Mouse (Mus musculus) midbrain, embryonic 13.5 days (tissue): ENCODE data around the gene Esrra. TPM values are rescaled to one million over a fixed set of nuclear protein-coding genes. Genes with fewer than 3 reads are reported as not detected.
A peak's percentile ranks its signal among the peaks of the same experiment; 100 is the strongest.

ENCODE experiments used
- ATAC-seq: fragments of 200-750 bp; cut with Nextera tagmentation; 2 replicates; pipeline ENCODE4 v1.8.0; 2017; ENCODE audit warnings: mild to moderate bottlenecking, moderate TSS enrichment, moderate library complexity
- H3K27ac ChIP-seq: fragments of 300-500 bp; sonication (generic); 2 replicates; pipeline ENCODE4 v1.5.1; 2015; ENCODE audit warnings: inconsistent platforms, mild to moderate bottlenecking, moderate library complexity
- H3K27me3 ChIP-seq: fragments of 300-500 bp; sonication (generic); 2 replicates; pipeline ENCODE4 v1.6.1; 2015; ENCODE audit warnings: mild to moderate bottlenecking, inconsistent platforms
- H3K36me3 ChIP-seq: fragments of 300-500 bp; sonication (generic); 2 replicates; pipeline ENCODE4 v1.6.1; 2015; ENCODE audit warnings: mild to moderate bottlenecking, inconsistent platforms
- H3K4me1 ChIP-seq: fragments of 300-500 bp; sonication (generic); replicated peaks from 2 replicates; pipeline ENCODE4 v1.6.1; 2015; ENCODE audit warnings: inconsistent platforms
- H3K4me2 ChIP-seq: fragments of 300-500 bp; sonication (generic); replicated peaks from 2 replicates; pipeline ENCODE4 v1.6.1; 2015; ENCODE audit warnings: moderate library complexity, mild to moderate bottlenecking, inconsistent platforms
- H3K4me3 ChIP-seq: fragments of 300-500 bp; sonication (generic); replicated peaks from 2 replicates; pipeline ENCODE4 v1.5.1; 2015; ENCODE audit warnings: mild to moderate bottlenecking, inconsistent platforms
- H3K9ac ChIP-seq: fragments of 300-500 bp; sonication (generic); replicated peaks from 2 replicates; pipeline ENCODE4 v1.6.1; 2015; ENCODE audit warnings: mild to moderate bottlenecking, inconsistent platforms
- H3K9me3 ChIP-seq: fragments of 300-500 bp; sonication (generic); 2 replicates; pipeline ENCODE4 v1.6.1; 2016; ENCODE audit warnings: mild to moderate bottlenecking, inconsistent platforms
- WGBS: fragments of 180-500 bp; shearing (Covaris S2); methylation state at CpG from one replicate; pipeline ENCODE4 v1.1.7; 2015; 5-methylcytosine and 5-hydroxymethylcytosine counted together
- polyA plus RNA-seq: library from polyadenylated mRNA; unstranded; fragments of >200 nt; fragmentation: Nextera tagmentation; extraction: Ambion mirVana; gene quantifications from 2 replicates; pipeline ENCODE4 v1.2.1, GENCODE M21; 2015

The Esrra gene
- polyA plus RNA-seq, 1 experiment from 2014 or later: 18.3 TPM

DNA sequence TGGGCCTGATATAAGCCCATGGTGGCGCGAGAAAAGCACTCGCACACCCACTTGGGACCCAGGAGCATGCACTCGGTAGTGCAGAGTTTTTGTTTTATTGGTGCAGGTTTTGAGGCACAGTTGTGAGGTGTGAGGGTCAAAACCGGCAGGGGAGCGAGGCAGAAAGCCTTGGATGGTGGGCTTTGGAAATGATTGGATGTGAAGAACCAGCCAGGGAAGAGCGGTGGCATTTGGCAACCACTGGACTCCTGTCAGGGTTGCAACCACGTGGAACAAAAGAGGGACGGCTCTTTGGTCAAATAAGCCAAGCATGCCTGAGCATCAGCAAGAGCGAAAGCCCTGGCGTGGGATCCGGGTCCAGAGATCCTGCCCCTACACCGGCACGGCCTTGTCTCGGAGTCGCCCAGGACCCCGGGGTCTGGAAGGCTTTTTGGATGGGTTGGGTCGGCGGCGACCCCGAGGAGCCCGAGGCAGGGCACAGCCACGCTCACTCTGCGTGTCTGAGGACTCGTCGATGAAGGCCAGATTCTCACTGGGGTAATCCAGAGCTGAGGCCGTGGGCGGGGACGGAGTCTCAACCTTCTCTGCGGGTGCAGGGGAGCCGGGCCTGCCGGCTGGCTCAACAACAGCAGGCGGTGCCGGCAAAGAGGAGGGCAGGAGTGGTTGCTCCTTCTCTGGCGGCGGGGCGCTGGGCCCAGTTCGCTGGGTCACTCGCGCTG lies 4.2 kb upstream of the Esrra start:
- Histone ChIP-seq H3K4me3 (peak overlapping the region; percentile 8; the same call in 1 of the 2 replicates), H3K4me2 (no peak overlapping the region), H3K4me1 (peaks cover 32% of the 10 kb centered on the region), H3K36me3 (no peaks in the 10 kb centered on the region), H3K27ac (no peak overlapping the region), H3K27me3 (peaks cover 80% of the 10 kb centered on the region), H3K9ac (no peak overlapping the region), H3K9me3 (no peaks in the 10 kb centered on the region)
- WGBS: 5% methylated on average over 39 of the region's 40 CpGs
- no peak for ATAC-seq

GRCm38 (mm10) chr19:6925307-6925573 lies 3.6 kb upstream of the Esrra start, which contains the start of gene Catsperz:
Catsperz (minus strand) TSS chr19:6925380.
- Histone ChIP-seq H3K4me1 (peaks cover 37% of the 10 kb centered on the region), H3K9ac (no peak within 1 kb of the TSS), H3K9me3 (no peaks in the 10 kb centered on the region), H3K36me3 (no peaks in the 10 kb centered on the region), H3K27ac (no peak within 1 kb of the TSS), H3K27me3 (peaks cover 75% of the 10 kb centered on the region), H3K4me2 (peak within 1 kb of the TSS; percentile 9; the same call in 1 of the 2 replicates), H3K4me3 (peak within 1 kb of the TSS; percentile 8; the same call in 1 of the 2 replicates)
- ATAC-seq: no peak
- WGBS: 2% methylated on average over 9 of the region's 9 CpGs

DNA sequence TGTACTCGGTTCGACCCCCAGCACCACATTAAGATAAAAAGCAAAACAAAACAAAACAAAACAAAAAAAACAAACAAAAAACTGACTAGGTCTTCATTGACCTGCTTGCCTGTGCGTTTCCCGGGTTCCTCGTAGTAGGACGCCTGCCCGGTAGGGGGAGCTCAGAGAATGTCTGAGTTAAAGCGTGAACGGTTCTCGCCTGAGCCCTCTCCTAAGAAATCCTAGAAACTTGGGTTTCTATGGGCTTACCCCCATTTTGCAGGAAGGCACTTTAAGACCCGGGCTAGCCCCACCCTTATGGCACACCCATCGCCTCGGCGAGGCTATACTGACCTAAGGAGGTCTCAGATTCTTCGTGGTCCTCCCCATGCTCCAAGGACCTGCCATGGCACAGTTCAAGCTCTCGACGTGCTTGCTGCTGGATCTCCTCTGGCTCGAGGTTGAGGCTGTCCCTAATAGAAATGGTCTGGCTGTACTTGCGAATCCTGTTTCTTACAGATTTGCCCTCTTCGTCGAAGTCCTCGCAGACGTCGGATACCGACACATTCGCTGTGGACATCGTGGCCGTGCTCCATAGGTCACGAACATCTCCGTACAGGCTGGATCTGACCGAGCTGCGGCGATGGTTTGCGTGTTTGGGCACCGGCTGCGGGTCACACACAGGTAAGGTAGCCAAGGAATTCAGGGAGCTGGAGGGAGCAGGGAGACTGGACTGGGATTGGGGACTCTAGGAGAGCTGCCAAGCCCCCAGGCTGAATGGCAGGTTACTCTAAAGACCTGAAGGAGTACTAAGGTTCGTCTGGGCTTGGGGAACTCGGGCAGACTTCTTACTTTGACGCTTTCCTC lies 3.1 kb upstream of the Esrra start:
- no peak for ATAC-seq
- no peak overlapping the region for H3K4me3 ChIP-seq
- WGBS: 4% methylated on average over 39 of the region's 39 CpGs
- no peak overlapping the region for H3K27ac ChIP-seq
- H3K9ac ChIP-seq: no peak overlapping the region
- H3K4me2 ChIP-seq: peak overlapping the region; percentile 9; the same call in 1 of the 2 replicates
- no peaks in the 10 kb centered on the region for H3K9me3 ChIP-seq
- H3K36me3 ChIP-seq: no peaks in the 10 kb centered on the region
- peaks cover 71% of the 10 kb centered on the region for H3K27me3 ChIP-seq
- H3K4me1 ChIP-seq: peaks cover 43% of the 10 kb centered on the region

- no peaks in the 10 kb centered on the region; the same call in 1 of the 2 replicates for H3K36me3 ChIP-seq
- no peak for ATAC-seq
- H3K9me3 ChIP-seq: no peaks in the 10 kb centered on the region
- peaks cover 57% of the 10 kb centered on the region for H3K27me3 ChIP-seq
- H3K4me3 ChIP-seq: peak overlapping the region; percentile 77; the same call in 1 of the 2 replicates
- H3K4me1 ChIP-seq: peaks cover 50% of the 10 kb centered on the region
- 62% methylated on average over 6 of the region's 6 CpGs for WGBS
- H3K27ac ChIP-seq: no peak overlapping the region
- no peak overlapping the region for H3K9ac ChIP-seq
- no peak overlapping the region for H3K4me2 ChIP-seq
Observed at GRCm38 (mm10) chr19:6922901-6923735, 1.5 kb upstream of the Esrra start.

DNA sequence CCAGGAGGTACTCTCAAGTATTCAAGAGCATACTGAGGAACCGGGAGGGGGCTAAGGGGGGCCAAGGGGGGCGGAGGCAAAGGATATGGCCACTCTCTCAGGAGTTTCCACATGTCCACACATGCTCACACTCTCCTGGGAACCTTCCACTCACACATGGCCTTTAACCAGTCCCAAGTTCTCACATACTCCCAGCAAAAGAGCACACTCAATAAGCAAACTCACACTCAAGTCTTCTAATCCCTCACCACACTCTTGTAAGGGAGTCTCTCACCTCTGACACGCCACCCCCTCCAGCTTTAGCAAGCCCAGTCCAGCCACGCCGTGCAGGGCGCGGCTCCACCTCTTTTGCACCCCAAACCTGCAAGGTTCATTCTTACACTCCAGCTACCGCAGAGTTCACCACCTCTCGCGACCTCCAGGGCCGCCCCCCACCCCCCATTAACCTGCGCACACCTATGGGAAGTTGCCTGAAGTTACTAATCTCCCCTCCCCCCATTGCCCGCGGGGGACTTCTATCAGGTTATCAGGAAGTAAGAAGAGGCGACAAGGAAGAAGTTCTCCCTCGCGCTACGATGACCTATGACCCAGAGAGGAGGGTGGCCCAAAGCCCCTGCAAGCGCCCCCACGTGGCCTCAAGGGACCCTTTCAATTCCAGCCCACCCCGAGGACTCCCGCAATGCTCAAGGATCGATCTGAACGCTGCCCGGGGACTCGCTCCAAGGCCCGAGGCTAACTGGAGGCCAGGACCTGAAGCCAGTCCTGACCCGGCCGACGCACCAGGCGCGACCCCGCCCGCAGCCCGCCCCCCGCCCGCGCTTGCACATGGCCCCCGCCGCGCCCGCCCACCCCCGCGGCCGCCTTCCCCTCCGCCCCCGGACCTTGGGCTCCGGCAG lies 624 bp downstream of the Esrra start:
- peaks cover 36% of the 10 kb centered on the region for H3K27me3 ChIP-seq
- H3K4me1 ChIP-seq: peaks cover 42% of the 10 kb centered on the region
- WGBS: under 1% methylated on average over 39 of the region's 48 CpGs
- peak overlapping the region; percentile 77 for H3K4me3 ChIP-seq
- peak overlapping the region; percentile 91 for H3K27ac ChIP-seq
- H3K9ac ChIP-seq: peak overlapping the region; percentile 86
- H3K9me3 ChIP-seq: no peaks in the 10 kb centered on the region
- peaks cover 4% of the 10 kb centered on the region for H3K36me3 ChIP-seq
- peak; percentile 31 for ATAC-seq
- H3K4me2 ChIP-seq: peak overlapping the region; percentile 79

DNA sequence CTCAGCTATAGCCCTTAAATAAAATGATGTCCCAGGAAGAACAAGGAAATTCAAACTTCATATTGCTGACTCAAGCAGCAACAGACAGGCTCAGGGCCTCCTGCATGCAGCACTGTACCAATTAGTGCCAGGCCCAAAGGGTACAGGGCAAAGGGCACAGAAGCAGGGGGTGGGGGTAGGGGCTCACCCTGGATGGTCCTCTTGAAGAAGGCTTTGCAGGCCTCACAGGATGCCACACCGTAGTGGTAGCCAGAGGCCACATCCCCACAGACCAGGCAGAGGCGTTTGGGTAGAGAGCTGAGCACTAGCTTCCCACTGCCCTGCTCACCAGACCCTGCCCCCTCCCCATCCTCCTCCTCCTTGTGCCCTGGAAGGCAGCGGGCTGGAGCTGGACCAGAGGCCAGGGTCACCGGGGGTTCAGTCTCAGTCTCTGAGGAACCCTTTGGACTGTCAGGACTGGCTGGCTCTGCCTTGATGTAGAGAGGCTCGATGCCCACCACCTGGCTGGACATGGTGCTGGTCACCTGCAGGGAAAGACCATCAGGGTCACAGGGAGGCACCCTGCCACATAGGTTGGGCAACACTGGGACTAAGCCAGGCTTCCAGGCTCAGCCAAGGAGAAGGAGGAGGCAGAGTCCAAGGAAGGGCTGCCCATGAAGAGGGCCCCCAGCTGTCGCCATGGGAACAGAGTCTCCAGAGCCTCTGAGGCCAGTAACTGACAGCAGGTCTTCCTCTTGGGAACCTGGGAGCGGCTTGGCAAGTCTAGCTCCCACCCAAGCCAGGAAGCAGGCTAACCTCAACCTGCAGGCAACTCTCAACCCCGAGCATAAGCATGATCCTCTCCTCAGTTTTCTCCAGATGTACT lies 1.5 kb downstream of the Esrra start:
- Histone ChIP-seq H3K4me3 (peak overlapping the region; percentile 77), H3K27me3 (peaks cover 27% of the 10 kb centered on the region), H3K36me3 (peaks cover 4% of the 10 kb centered on the region), H3K9me3 (no peaks in the 10 kb centered on the region), H3K4me1 (peaks cover 34% of the 10 kb centered on the region), H3K9ac (peak overlapping the region; percentile 86), H3K27ac (0 out of 2 replicates have a peak overlapping the region, but pooled peaks have one; percentile 9), H3K4me2 (peak overlapping the region; percentile 79)
- WGBS: 42% methylated on average over 8 of the region's 8 CpGs
- ATAC-seq: 0 out of 2 replicates have a peak, but pooled peaks have one; percentile 3

DNA sequence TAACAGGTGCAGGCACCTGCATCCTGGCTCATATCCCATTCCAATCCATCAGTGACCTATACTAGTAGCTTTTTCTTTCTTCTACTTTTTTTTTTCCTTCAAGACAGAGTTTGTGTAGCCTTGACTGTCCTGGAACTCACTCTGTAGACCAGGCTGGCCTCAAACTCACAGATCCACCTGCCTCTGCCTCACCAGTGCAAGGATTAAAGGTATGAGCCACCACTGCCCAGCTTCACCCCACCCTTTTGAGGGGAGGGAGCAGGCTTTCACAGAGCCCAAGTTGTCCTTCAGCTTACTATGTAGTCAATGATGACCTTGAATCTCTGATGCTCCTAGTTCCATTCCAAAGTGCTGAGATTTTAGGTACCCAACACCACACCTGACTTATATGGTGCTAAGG lies 2.2 kb downstream of the Esrra start:
- no peak overlapping the region for H3K4me3 ChIP-seq
- H3K9me3 ChIP-seq: no peaks in the 10 kb centered on the region
- peaks cover 6% of the 10 kb centered on the region for H3K36me3 ChIP-seq
- no peak for ATAC-seq
- no peak overlapping the region for H3K27ac ChIP-seq
- peak overlapping the region; percentile 86 for H3K9ac ChIP-seq
- H3K27me3 ChIP-seq: peaks cover 20% of the 10 kb centered on the region
- peak overlapping the region; percentile 79 for H3K4me2 ChIP-seq
- peaks cover 28% of the 10 kb centered on the region for H3K4me1 ChIP-seq

DNA sequence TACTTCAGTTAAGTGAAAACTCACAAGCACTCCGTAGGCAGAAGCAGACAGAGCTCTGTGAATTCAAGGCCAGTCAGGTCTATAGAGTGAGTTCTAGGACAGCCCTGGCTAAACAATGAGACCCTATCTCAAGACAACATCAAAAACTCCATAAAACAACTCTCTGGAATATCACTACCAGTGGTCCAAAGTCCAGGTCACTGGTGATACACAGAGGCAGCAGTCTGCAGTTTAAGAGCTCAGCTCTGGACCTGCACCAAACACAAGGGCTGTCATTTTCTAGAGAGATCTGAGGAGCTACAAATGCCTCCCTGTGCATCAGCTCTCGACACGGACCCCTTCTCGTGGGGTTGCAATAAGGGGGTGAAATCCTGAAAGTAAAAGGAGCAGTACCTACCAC lies 3.3 kb downstream of the Esrra start:
- Histone ChIP-seq H3K27ac (no peak overlapping the region), H3K9me3 (no peaks in the 10 kb centered on the region), H3K4me1 (peaks cover 28% of the 10 kb centered on the region), H3K4me2 (no peak overlapping the region), H3K4me3 (no peak overlapping the region), H3K9ac (no peak overlapping the region), H3K36me3 (peaks cover 17% of the 10 kb centered on the region), H3K27me3 (peaks cover 10% of the 10 kb centered on the region)
- no peak for ATAC-seq
- 97% methylated on average over 4 of the region's 4 CpGs for WGBS

- Histone ChIP-seq H3K4me3 (no peak overlapping the region), H3K9ac (no peak overlapping the region), H3K9me3 (no peaks in the 10 kb centered on the region), H3K36me3 (peaks cover 35% of the 10 kb centered on the region), H3K4me2 (no peak overlapping the region), H3K27ac (no peak overlapping the region), H3K4me1 (peaks cover 26% of the 10 kb centered on the region), H3K27me3 (no peaks in the 10 kb centered on the region)
- no peak for ATAC-seq
- WGBS: 83% methylated on average over 4 of the region's 4 CpGs
Observed at GRCm38 (mm10) chr19:6916496-6916895, 5.1 kb downstream of the Esrra start.

DNA sequence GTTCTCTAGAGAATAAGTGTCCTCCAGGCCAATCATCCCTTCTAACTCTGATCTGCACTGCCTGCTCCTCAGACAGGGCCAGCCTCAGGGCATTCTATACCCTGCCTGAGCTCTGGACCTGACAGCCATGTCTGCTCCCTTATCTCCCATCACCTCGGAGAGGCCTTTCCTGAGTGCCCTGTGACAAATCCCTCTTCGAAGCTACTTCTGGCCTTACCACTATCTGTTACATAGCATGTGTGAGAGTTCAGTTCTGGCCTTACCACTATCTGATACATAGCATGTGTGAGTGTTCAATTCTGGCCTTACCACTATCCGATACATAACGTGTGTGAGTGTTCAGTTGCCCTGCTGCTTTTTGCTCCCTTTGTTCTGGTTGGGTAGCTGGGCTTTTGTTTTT lies 6.3 kb downstream of the Esrra start:
- no peak overlapping the region for H3K27ac ChIP-seq
- no peak for ATAC-seq
- H3K4me1 ChIP-seq: peaks cover 27% of the 10 kb centered on the region
- WGBS: 88% methylated on average over 4 of the region's 4 CpGs
- no peaks in the 10 kb centered on the region for H3K27me3 ChIP-seq
- no peak overlapping the region for H3K4me3 ChIP-seq
- no peaks in the 10 kb centered on the region for H3K9me3 ChIP-seq
- H3K4me2 ChIP-seq: no peak overlapping the region
- 0 out of 2 replicates have a peak overlapping the region, but pooled peaks have one; percentile 0 for H3K9ac ChIP-seq
- peaks cover 41% of the 10 kb centered on the region for H3K36me3 ChIP-seq
